Mouse (Mus musculus) brain, embryonic 14.5 days (tissue): Measurements from ENCODE around the gene Cdc42bpa.

ENCODE experiments used
- CTCF ChIP-seq: fragments of 200-500 bp; IDR thresholded peaks from 2 replicates; pipeline ENCODE4 v1.5.1; 2012; ENCODE audit warnings: inconsistent platforms, mild to moderate bottlenecking, moderate library complexity, borderline replicate concordance; ENCODE audit not compliant: insufficient read depth, insufficient read length; ENCODE audit errors: extremely low read depth
- POLR2A ChIP-seq: fragments of 200-500 bp; IDR thresholded peaks from 2 replicates; pipeline ENCODE4 v1.6.1; 2012; ENCODE audit warnings: mild to moderate bottlenecking, inconsistent platforms, borderline replicate concordance; ENCODE audit not compliant: poor library complexity, insufficient read depth, insufficient read length, severe bottlenecking; ENCODE audit errors: extremely low read depth

DNA sequence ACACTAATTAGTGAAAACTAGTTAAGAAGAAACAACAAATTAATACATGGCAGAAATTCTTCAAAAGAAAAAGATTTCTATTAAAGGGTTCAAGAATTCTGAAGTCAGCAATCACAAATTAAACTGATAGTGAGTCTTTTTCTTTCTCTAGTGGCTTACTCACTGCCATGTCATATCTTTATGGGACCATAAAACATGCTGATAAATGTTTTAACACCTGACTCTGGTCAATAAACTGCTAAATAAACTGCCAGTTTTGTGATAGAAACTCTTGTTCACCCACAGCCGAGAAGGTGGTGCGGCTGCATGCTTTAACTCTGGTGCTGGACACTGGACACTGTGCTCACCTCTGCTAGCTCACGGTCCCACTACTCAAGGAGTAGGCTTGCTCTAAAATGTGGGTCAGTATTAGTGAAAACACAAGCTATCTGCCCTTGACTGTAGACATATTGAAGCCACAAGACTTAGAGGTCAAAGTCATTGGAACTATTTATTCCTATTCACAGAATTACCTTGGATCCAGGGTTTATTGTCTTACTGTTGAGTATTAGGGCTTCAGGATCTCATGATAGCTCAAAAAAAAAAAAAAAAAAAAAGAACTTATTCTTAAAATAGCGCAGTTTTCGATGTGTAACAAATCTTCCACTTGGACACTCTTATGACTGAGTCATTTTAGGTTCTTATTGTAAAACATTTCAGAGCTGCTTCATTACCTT, 168.0 kb downstream of the Cdc42bpa start:
- no peak for TF ChIP-seq POLR2A
- TF ChIP-seq CTCF: no peak
